Comparison of ENCODE assay signal across 14 mouse cellular contexts in genomic region chr3:146905606-146906005, GRCm38 (mm10). TPM values are rescaled to one million over a fixed set of nuclear protein-coding genes. Genes with fewer than 3 reads are reported as not detected.
"Had no signal": no experiment of that assay in that cellular context is flagged by ENCODE, and none has a peak within 500 bp of the region (broad histone marks: within the 10 kb centered on the region; RNA-seq: fewer than 3 reads in every experiment).

No protein-coding gene starts in this region.

- DNase-seq: gastrocnemius, adult 2 months; gastrocnemius, postnatal 10 days; gastrocnemius, postnatal 25 days; heart, adult 2 months; heart, postnatal 10 days; heart, postnatal 4 days; kidney, adult 2 months; kidney, adult 9 months; kidney, postnatal 14 days; kidney, postnatal 36 days; layer of hippocampus, adult 9-11 months; layer of hippocampus, postnatal 36 days; left cerebral cortex, postnatal 4 days had no signal

RNA-seq across cellular contexts. Expression of gene Ttll7, which starts 53.4 kb away (rescaled TPM):
- polyA plus RNA-seq: inflammation-experienced regulatory T-cells, adult 6 months had no signal
